Mouse (Mus musculus) hindbrain, embryonic 13.5 days (tissue): Measurements from ENCODE around the gene Ppm1n. TPM values are rescaled to one million over a fixed set of nuclear protein-coding genes. Genes with fewer than 3 reads are reported as not detected.

Source experiments
- ATAC-seq: fragments of 200-750 bp; cut with Nextera tagmentation; 2 replicates; pipeline ENCODE4 v1.8.0; 2017; ENCODE audit warnings: moderate TSS enrichment; ENCODE audit not compliant: low FRiP score
- H3K27ac ChIP-seq: fragments of 300-500 bp; sonication (generic); 2 replicates; pipeline ENCODE4 v1.5.1; 2015; ENCODE audit warnings: inconsistent platforms, mild to moderate bottlenecking, moderate library complexity
- H3K27me3 ChIP-seq: fragments of 300-500 bp; sonication (generic); 2 replicates; pipeline ENCODE4 v1.6.1; 2015; ENCODE audit warnings: mild to moderate bottlenecking, inconsistent platforms
- H3K36me3 ChIP-seq: fragments of 300-500 bp; sonication (generic); 2 replicates; pipeline ENCODE4 v1.6.1; 2015; ENCODE audit warnings: mild to moderate bottlenecking, inconsistent platforms
- H3K4me1 ChIP-seq: fragments of 300-500 bp; sonication (generic); replicated peaks from 2 replicates; pipeline ENCODE4 v1.6.1; 2015; ENCODE audit warnings: inconsistent platforms
- H3K4me2 ChIP-seq: fragments of 300-500 bp; sonication (generic); 2 replicates; pipeline ENCODE4 v1.6.1; 2015; ENCODE audit warnings: inconsistent platforms, mild to moderate bottlenecking, moderate library complexity
- H3K4me3 ChIP-seq: fragments of 300-500 bp; sonication (generic); 2 replicates; pipeline ENCODE4 v1.5.1; 2015; ENCODE audit warnings: mild to moderate bottlenecking, inconsistent platforms
- H3K9ac ChIP-seq: fragments of 300-500 bp; sonication (generic); 2 replicates; pipeline ENCODE4 v1.6.1; 2015; ENCODE audit warnings: mild to moderate bottlenecking, inconsistent platforms
- H3K9me3 ChIP-seq: fragments of 300-500 bp; sonication (generic); 2 replicates; pipeline ENCODE4 v1.6.1; 2016; ENCODE audit warnings: inconsistent platforms
- WGBS: fragments of 180-500 bp; shearing (Covaris S2); methylation state at CpG from one replicate; pipeline ENCODE4 v1.1.7; 2015; 5-methylcytosine and 5-hydroxymethylcytosine counted together
- polyA plus RNA-seq: library from polyadenylated mRNA; unstranded; fragments of >200 nt; fragmentation: Nextera tagmentation; extraction: Ambion mirVana; gene quantifications from 2 replicates; pipeline ENCODE4 v1.2.1, GENCODE M21; 2015

The Ppm1n gene
- polyA plus RNA-seq, 1 experiment from 2014 or later: 0.69 TPM

- H3K36me3 ChIP-seq: peaks cover 14% of the 10 kb centered on the region
- H3K9ac ChIP-seq: 0 out of 2 replicates have a peak overlapping the region, but pooled peaks have one; percentile 24
- no peak overlapping the region for H3K4me3 ChIP-seq
- WGBS: 87% methylated on average over 2 of the region's 2 CpGs
- no peak overlapping the region for H3K4me2 ChIP-seq
- H3K4me1 ChIP-seq: peaks cover 23% of the 10 kb centered on the region
- no peak overlapping the region; the same call in 1 of the 2 replicates for H3K27ac ChIP-seq
- H3K9me3 ChIP-seq: no peaks in the 10 kb centered on the region
- no peaks in the 10 kb centered on the region for H3K27me3 ChIP-seq
- no peak for ATAC-seq
These were observed 44.7 kb downstream of the Ppm1n start for GRCm38 (mm10) chr7:19235092-19235671.

- Histone ChIP-seq H3K4me3 (no peak overlapping the region), H3K4me1 (peaks cover 25% of the 10 kb centered on the region), H3K36me3 (peaks cover 14% of the 10 kb centered on the region), H3K27me3 (no peaks in the 10 kb centered on the region), H3K4me2 (no peak overlapping the region), H3K9ac (no peak overlapping the region), H3K27ac (no peak overlapping the region), H3K9me3 (no peaks in the 10 kb centered on the region)
- ATAC-seq: no peak
- WGBS: 81% methylated on average over 5 of the region's 5 CpGs
These were observed 45.2 kb downstream of the Ppm1n start for GRCm38 (mm10) chr7:19234652-19235051.

GRCm38 (mm10) chr7:19231849-19232248, 48.0 kb downstream of the Ppm1n start:
- H3K9ac ChIP-seq: no peak overlapping the region

GRCm38 (mm10) chr7:19230899-19231298, 49.0 kb downstream of the Ppm1n start:
- H3K4me1 ChIP-seq: peaks cover 30% of the 10 kb centered on the region
- peaks cover 15% of the 10 kb centered on the region for H3K36me3 ChIP-seq
- H3K9ac ChIP-seq: peak overlapping the region; percentile 82; the same call in 1 of the 2 replicates
- no peak for ATAC-seq
- no peak overlapping the region for H3K27ac ChIP-seq
- H3K9me3 ChIP-seq: no peaks in the 10 kb centered on the region
- no peak overlapping the region for H3K4me3 ChIP-seq
- no peak overlapping the region for H3K4me2 ChIP-seq
- no peaks in the 10 kb centered on the region for H3K27me3 ChIP-seq
- WGBS: 96% methylated on average over 5 of the region's 5 CpGs

More at GRCm38 (mm10) chr7:19231849-19232248, 48.0 kb downstream of the Ppm1n start:
- Histone ChIP-seq H3K4me2 (no peak overlapping the region), H3K4me3 (no peak overlapping the region), H3K27ac (no peak overlapping the region), H3K36me3 (peaks cover 14% of the 10 kb centered on the region), H3K27me3 (no peaks in the 10 kb centered on the region), H3K9me3 (no peaks in the 10 kb centered on the region), H3K4me1 (peaks cover 32% of the 10 kb centered on the region)
- no peak for ATAC-seq
- 91% methylated on average over 3 of the region's 3 CpGs for WGBS

GRCm38 (mm10) chr7:19230041-19230580, 49.8 kb downstream of the Ppm1n start:
- H3K9ac ChIP-seq: peak overlapping the region; percentile 82
- H3K4me3 ChIP-seq: peak overlapping the region; percentile 64
- no peak overlapping the region for H3K27ac ChIP-seq

GRCm38 (mm10) chr7:19229404-19229803, 50.5 kb downstream of the Ppm1n start:
- H3K27ac ChIP-seq: peak overlapping the region; percentile 99
- no peak for ATAC-seq
- H3K4me3 ChIP-seq: peak overlapping the region; percentile 64
- H3K36me3 ChIP-seq: peaks cover 20% of the 10 kb centered on the region
- peak overlapping the region; percentile 85 for H3K4me2 ChIP-seq
- H3K4me1 ChIP-seq: peaks cover 30% of the 10 kb centered on the region
- 55% methylated on average over 5 of the region's 5 CpGs for WGBS
- no peaks in the 10 kb centered on the region for H3K27me3 ChIP-seq
- peak overlapping the region; percentile 82 for H3K9ac ChIP-seq
- H3K9me3 ChIP-seq: no peaks in the 10 kb centered on the region

More at GRCm38 (mm10) chr7:19230041-19230580, 49.8 kb downstream of the Ppm1n start:
- Histone ChIP-seq H3K4me2 (peak overlapping the region; percentile 85), H3K4me1 (peaks cover 30% of the 10 kb centered on the region), H3K27me3 (no peaks in the 10 kb centered on the region), H3K36me3 (peaks cover 20% of the 10 kb centered on the region), H3K9me3 (no peaks in the 10 kb centered on the region)
- 98% methylated on average over 2 of the region's 2 CpGs for WGBS
- no peak for ATAC-seq

- under 1% methylated on average over 14 of the region's 14 CpGs for WGBS
- no peaks in the 10 kb centered on the region for H3K9me3 ChIP-seq
- ATAC-seq: no peak
- H3K36me3 ChIP-seq: peaks cover 20% of the 10 kb centered on the region
- peak overlapping the region; percentile 82 for H3K9ac ChIP-seq
- H3K4me2 ChIP-seq: peak overlapping the region; percentile 85
- H3K27me3 ChIP-seq: no peaks in the 10 kb centered on the region
- peak overlapping the region; percentile 99 for H3K27ac ChIP-seq
- peak overlapping the region; percentile 64 for H3K4me3 ChIP-seq
- peaks cover 30% of the 10 kb centered on the region for H3K4me1 ChIP-seq
These were observed 51.1 kb downstream of the Ppm1n start for GRCm38 (mm10) chr7:19228793-19229148.

- ATAC-seq: peak; percentile 96
These were observed 51.7 kb downstream of the Ppm1n start, which contains the start of gene Opa3 for GRCm38 (mm10) chr7:19227883-19228792. Gene Opa3 (plus strand): TSS chr7:19228334.

GRCm38 (mm10) chr7:19226817-19227797, 52.8 kb downstream of the Ppm1n start:
- peak overlapping the region; percentile 99 for H3K27ac ChIP-seq
- ATAC-seq: peak; percentile 37

More at GRCm38 (mm10) chr7:19227883-19228792, 51.7 kb downstream of the Ppm1n start, which contains the start of gene Opa3:
- peak within 1 kb of the TSS; percentile 86 for H3K4me2 ChIP-seq
- under 1% methylated on average over 87 of the region's 91 CpGs for WGBS
- peaks cover 19% of the 10 kb centered on the region for H3K36me3 ChIP-seq
- H3K27ac ChIP-seq: peak within 1 kb of the TSS; percentile 99
- no peaks in the 10 kb centered on the region for H3K27me3 ChIP-seq
- peaks cover 30% of the 10 kb centered on the region for H3K4me1 ChIP-seq
- peak within 1 kb of the TSS; percentile 64 for H3K4me3 ChIP-seq
- H3K9ac ChIP-seq: peak within 1 kb of the TSS; percentile 85
- no peaks in the 10 kb centered on the region for H3K9me3 ChIP-seq

More at GRCm38 (mm10) chr7:19226817-19227797, 52.8 kb downstream of the Ppm1n start:
- H3K36me3 ChIP-seq: peaks cover 15% of the 10 kb centered on the region
- peaks cover 26% of the 10 kb centered on the region for H3K4me1 ChIP-seq
- H3K4me3 ChIP-seq: peak overlapping the region; percentile 64
- WGBS: 18% methylated on average over 20 of the region's 20 CpGs
- H3K27me3 ChIP-seq: no peaks in the 10 kb centered on the region
- peak overlapping the region; percentile 85 for H3K9ac ChIP-seq
- peak overlapping the region; percentile 86 for H3K4me2 ChIP-seq
- H3K9me3 ChIP-seq: no peaks in the 10 kb centered on the region
